Mouse (Mus musculus) intestine, embryonic 14.5 days (tissue): Measurements from ENCODE around the gene Adamts9. TPM values are rescaled to one million over a fixed set of nuclear protein-coding genes. Genes with fewer than 3 reads are reported as not detected.

Experiments
- ATAC-seq: fragments of 200-750 bp; cut with Nextera tagmentation; replicated peaks from 2 replicates; pipeline ENCODE4 v1.8.0; 2017; ENCODE audit warnings: low read depth, moderate number of reproducible peaks, moderate TSS enrichment, moderate library complexity; ENCODE audit not compliant: low FRiP score, low TSS enrichment
- DNase-seq: peaks from one replicate; pipeline ENCODE4 v3.0.0-alpha.2; 2018; ENCODE audit warnings: low spot score
- H3K27ac ChIP-seq: fragments of 300-500 bp; sonication (generic); 2 replicates; pipeline ENCODE4 v1.5.1; 2014; ENCODE audit warnings: low read depth, mild to moderate bottlenecking, control low read depth
- H3K27me3 ChIP-seq: fragments of 300-500 bp; sonication (generic); replicated peaks from 2 replicates; pipeline ENCODE4 v1.6.1; 2014; ENCODE audit warnings: low read length, control low read depth; ENCODE audit not compliant: control insufficient read depth, insufficient read depth
- H3K36me3 ChIP-seq: fragments of 300-500 bp; sonication (generic); 2 replicates; pipeline ENCODE4 v1.6.1; 2014; ENCODE audit warnings: low read length, control low read depth; ENCODE audit not compliant: control insufficient read depth, insufficient read depth
- H3K4me1 ChIP-seq: fragments of 300-500 bp; sonication (generic); replicated peaks from 2 replicates; pipeline ENCODE4 v1.6.1; 2014; ENCODE audit warnings: low read length, control low read depth, mixed read lengths; ENCODE audit not compliant: control insufficient read depth, insufficient read depth
- H3K4me2 ChIP-seq: fragments of 300-500 bp; sonication (generic); 2 replicates; pipeline ENCODE4 v1.6.1; 2014; ENCODE audit warnings: low read length
- H3K4me3 ChIP-seq: fragments of 300-500 bp; sonication (generic); 2 replicates; pipeline ENCODE4 v1.5.1; 2014; ENCODE audit warnings: low read depth, low read length, control low read depth, mixed read lengths
- H3K9ac ChIP-seq: fragments of 300-500 bp; sonication (generic); 2 replicates; pipeline ENCODE4 v1.6.1; 2014; ENCODE audit warnings: mild to moderate bottlenecking, low read length
- H3K9me3 ChIP-seq: fragments of 300-500 bp; sonication (generic); 2 replicates; pipeline ENCODE4 v1.6.1; 2016; ENCODE audit warnings: low read length, control low read depth; ENCODE audit not compliant: control insufficient read depth
- WGBS: fragments of 180-500 bp; shearing (Covaris S2); extraction: QIAGEN DNeasy Blood & Tissue Kit; methylation state at CpG from one replicate; pipeline ENCODE4 v1.1.7; 2014; 5-methylcytosine and 5-hydroxymethylcytosine counted together
- polyA plus RNA-seq: library from polyadenylated mRNA; unstranded; fragments of >200 nt; fragmentation: Nextera tagmentation; extraction: Ambion mirVana; gene quantifications from 2 replicates; pipeline ENCODE4 v1.2.1, GENCODE M21; 2014

Adamts9 gene
- polyA plus RNA-seq, 1 experiment from 2014 or later: 13.6 TPM

GRCm38 (mm10) chr6:92779140-92779934, 164.0 kb downstream of the Adamts9 start:
- Histone ChIP-seq H3K4me1 (no peaks in the 10 kb centered on the region), H3K9me3 (no peaks in the 10 kb centered on the region), H3K4me3 (no peak overlapping the region), H3K4me2 (no peak overlapping the region), H3K27ac (no peak overlapping the region), H3K36me3 (peaks cover 4% of the 10 kb centered on the region; the same call in 1 of the 2 replicates), H3K9ac (no peak overlapping the region), H3K27me3 (no peaks in the 10 kb centered on the region)
- ATAC-seq (0 out of 2 replicates have a peak, but pooled peaks have one; percentile 64), DNase-seq (no peak)
- WGBS: 73% methylated on average over 11 of the region's 11 CpGs

- no peak for DNase-seq
- 37% methylated on average over 2 of the region's 2 CpGs for WGBS
These were observed 166.9 kb downstream of the Adamts9 start for GRCm38 (mm10) chr6:92776356-92776755.

GRCm38 (mm10) chr6:92762372-92762771, 180.9 kb downstream of the Adamts9 start:
- WGBS: 62% methylated on average over 3 of the region's 3 CpGs
- Histone ChIP-seq H3K9ac (no peak overlapping the region), H3K4me2 (no peak overlapping the region), H3K4me3 (no peak overlapping the region), H3K27ac (no peak overlapping the region), H3K9me3 (no peaks in the 10 kb centered on the region), H3K36me3 (no peaks in the 10 kb centered on the region), H3K27me3 (no peaks in the 10 kb centered on the region), H3K4me1 (no peaks in the 10 kb centered on the region)
- ATAC-seq: no peak
- peak; percentile 18 for DNase-seq

More at GRCm38 (mm10) chr6:92776356-92776755, 166.9 kb downstream of the Adamts9 start:
- Histone ChIP-seq H3K4me3 (no peak overlapping the region), H3K27me3 (no peaks in the 10 kb centered on the region), H3K36me3 (peaks cover 12% of the 10 kb centered on the region; the same call in 1 of the 2 replicates), H3K9me3 (no peaks in the 10 kb centered on the region), H3K4me1 (no peaks in the 10 kb centered on the region), H3K4me2 (no peak overlapping the region), H3K27ac (no peak overlapping the region), H3K9ac (no peak overlapping the region)
- no peak for ATAC-seq

- no peak overlapping the region for H3K4me2 ChIP-seq
- H3K4me3 ChIP-seq: no peak overlapping the region
These were observed 183.7 kb downstream of the Adamts9 start for GRCm38 (mm10) chr6:92759616-92760015.

GRCm38 (mm10) chr6:92755826-92756225, 187.5 kb downstream of the Adamts9 start:
- Histone ChIP-seq H3K4me2 (no peak overlapping the region), H3K9me3 (no peaks in the 10 kb centered on the region), H3K9ac (no peak overlapping the region), H3K27ac (no peak overlapping the region), H3K4me3 (no peak overlapping the region), H3K4me1 (no peaks in the 10 kb centered on the region; the same call in 1 of the 2 replicates), H3K27me3 (no peaks in the 10 kb centered on the region), H3K36me3 (no peaks in the 10 kb centered on the region)
- ATAC-seq (no peak), DNase-seq (no peak)
- WGBS: 11% methylated on average over 5 of the region's 5 CpGs

More at GRCm38 (mm10) chr6:92759616-92760015, 183.7 kb downstream of the Adamts9 start:
- Histone ChIP-seq H3K9me3 (no peaks in the 10 kb centered on the region), H3K36me3 (no peaks in the 10 kb centered on the region), H3K9ac (no peak overlapping the region), H3K4me1 (no peaks in the 10 kb centered on the region; the same call in 1 of the 2 replicates), H3K27ac (no peak overlapping the region), H3K27me3 (no peaks in the 10 kb centered on the region)
- peak; percentile 6 for DNase-seq
- ATAC-seq: no peak

GRCm38 (mm10) chr6:92752737-92753136, 190.6 kb downstream of the Adamts9 start:
- Histone ChIP-seq H3K9me3 (no peaks in the 10 kb centered on the region), H3K36me3 (no peaks in the 10 kb centered on the region), H3K4me1 (no peaks in the 10 kb centered on the region; the same call in 1 of the 2 replicates), H3K4me3 (no peak overlapping the region), H3K9ac (no peak overlapping the region), H3K4me2 (no peak overlapping the region), H3K27ac (no peak overlapping the region), H3K27me3 (no peaks in the 10 kb centered on the region)
- DNase-seq (no peak), ATAC-seq (no peak)
- WGBS: 85% methylated on average over 2 of the region's 2 CpGs

- H3K9ac ChIP-seq: no peak overlapping the region
- no peaks in the 10 kb centered on the region for H3K4me1 ChIP-seq
- H3K27me3 ChIP-seq: no peaks in the 10 kb centered on the region
- no peak overlapping the region for H3K4me2 ChIP-seq
- no peaks in the 10 kb centered on the region for H3K9me3 ChIP-seq
- H3K36me3 ChIP-seq: no peaks in the 10 kb centered on the region
- no peak overlapping the region for H3K27ac ChIP-seq
- WGBS: 62% methylated on average over 4 of the region's 4 CpGs
- ATAC-seq (no peak), DNase-seq (no peak)
- no peak overlapping the region for H3K4me3 ChIP-seq
These were observed 193.9 kb downstream of the Adamts9 start for GRCm38 (mm10) chr6:92749420-92749819.

- 0 out of 2 replicates have a peak, but pooled peaks cover 2% of the 10 kb centered on the region for H3K4me1 ChIP-seq
- H3K36me3 ChIP-seq: no peaks in the 10 kb centered on the region
- H3K27me3 ChIP-seq: no peaks in the 10 kb centered on the region
- DNase-seq (peak; percentile 84), ATAC-seq (no peak)
- H3K9ac ChIP-seq: no peak overlapping the region
- WGBS: 13% methylated on average over 11 of the region's 11 CpGs
- H3K4me3 ChIP-seq: 0 out of 2 replicates have a peak overlapping the region, but pooled peaks have one; percentile 1
- no peaks in the 10 kb centered on the region for H3K9me3 ChIP-seq
- peak overlapping the region; percentile 30; the same call in 1 of the 2 replicates for H3K4me2 ChIP-seq
- no peak overlapping the region for H3K27ac ChIP-seq
These were observed 199.7 kb downstream of the Adamts9 start for GRCm38 (mm10) chr6:92743605-92744004.
